In genomic region chr16:41786704-41787103, GRCm38 (mm10) we compare ENCODE assay signal across 19 mouse cellular contexts.
DNase-seq lines count a peak whose midpoint lies in the region; ATAC-seq and TF ChIP-seq lines count a peak whose summit lies in the region.
"Had no signal": no experiment of that assay in that cellular context is flagged by ENCODE, and none has a peak within 500 bp of the region (broad histone marks: within the 10 kb centered on the region; RNA-seq: fewer than 3 reads in every experiment).

No protein-coding gene starts in this region.

- WGBS in midbrain, embryonic 15.5 days: 66% methylated on average over 3 of the region's 3 CpGs
- 88% methylated on average over 3 of the region's 3 CpGs for WGBS in midbrain, embryonic 11.5 days
- 20% methylated on average over 3 of the region's 3 CpGs for WGBS in forebrain, embryonic 15.5 days

- H3K4me1 ChIP-seq in midbrain, embryonic 15.5 days: no peaks in the 10 kb centered on the region; the same call in 1 of the 2 replicates
- no peaks in the 10 kb centered on the region for H3K4me1 ChIP-seq in midbrain, embryonic 11.5 days (ENCODE audit: control insufficient read depth, insufficient read depth, low read length)
- H3K4me1 ChIP-seq in forebrain, embryonic 15.5 days: peaks cover 21% of the 10 kb centered on the region
- H3K4me1 ChIP-seq: hindbrain, embryonic 12.5 days had no signal

- TF ChIP-seq CTCF in brain, embryonic 14.5 days (IDR thresholded peaks at IDR 0.05; ENCODE audit: borderline replicate concordance, extremely low read depth, insufficient read depth, insufficient read length): no peak

- no peak overlapping the region for H3K9ac ChIP-seq in midbrain, embryonic 15.5 days
- no peak overlapping the region for H3K9ac ChIP-seq in midbrain, embryonic 11.5 days (ENCODE audit: low read length)
- no peak overlapping the region for H3K9ac ChIP-seq in forebrain, embryonic 15.5 days (replicated peaks)
- H3K9ac ChIP-seq: embryonic facial prominence, embryonic 12.5 days; hindbrain, embryonic 12.5 days had no signal

- intact Hi-C loops in left cerebral cortex, postnatal 14 days (cut with DNase I): no loop called here

- no peaks in the 10 kb centered on the region for H3K9me3 ChIP-seq in midbrain, embryonic 15.5 days
- H3K9me3 ChIP-seq in midbrain, embryonic 11.5 days (ENCODE audit: control insufficient read depth, low read length): no peaks in the 10 kb centered on the region
- H3K9me3 ChIP-seq in forebrain, embryonic 15.5 days: no peaks in the 10 kb centered on the region
- H3K9me3 ChIP-seq: embryonic facial prominence, embryonic 12.5 days; hindbrain, embryonic 12.5 days had no signal

- peak; percentile 30; the same call in 1 of the 2 replicates for ATAC-seq in midbrain, embryonic 15.5 days (replicated peaks)
- ATAC-seq in midbrain, embryonic 11.5 days (ENCODE audit: low FRiP score): no peak
- ATAC-seq in forebrain, embryonic 15.5 days (replicated peaks): peak; percentile 86
- ATAC-seq: hindbrain, postnatal 0 days had no signal

- H3K36me3 ChIP-seq in midbrain, embryonic 15.5 days (replicated peaks): no peaks in the 10 kb centered on the region
- no peaks in the 10 kb centered on the region for H3K36me3 ChIP-seq in midbrain, embryonic 11.5 days (ENCODE audit: control insufficient read depth, insufficient read depth, low read length)
- H3K36me3 ChIP-seq in forebrain, embryonic 15.5 days: no peaks in the 10 kb centered on the region
- H3K36me3 ChIP-seq: embryonic facial prominence, embryonic 12.5 days; hindbrain, embryonic 12.5 days had no signal

- no peak for TF ChIP-seq POLR2A in brain, embryonic 14.5 days (IDR thresholded peaks at IDR 0.05; ENCODE audit: borderline replicate concordance, extremely low read depth, insufficient read depth, insufficient read length, poor library complexity, severe bottlenecking)

- H3K27me3 ChIP-seq in midbrain, embryonic 15.5 days (replicated peaks): no peaks in the 10 kb centered on the region
- H3K27me3 ChIP-seq in midbrain, embryonic 11.5 days (ENCODE audit: control insufficient read depth, insufficient read depth, low read length): no peaks in the 10 kb centered on the region
- no peaks in the 10 kb centered on the region for H3K27me3 ChIP-seq in forebrain, embryonic 15.5 days
- H3K27me3 ChIP-seq: CH12.LX; embryonic facial prominence, embryonic 12.5 days; hindbrain, embryonic 12.5 days had no signal

- no peak overlapping the region for H3K4me2 ChIP-seq in midbrain, embryonic 15.5 days
- H3K4me2 ChIP-seq in midbrain, embryonic 11.5 days: no peak overlapping the region
- no peak overlapping the region for H3K4me2 ChIP-seq in forebrain, embryonic 15.5 days (replicated peaks)
- H3K4me2 ChIP-seq: embryonic facial prominence, embryonic 12.5 days; hindbrain, embryonic 12.5 days had no signal

- H3K27ac ChIP-seq in midbrain, embryonic 15.5 days: no peak overlapping the region
- no peak overlapping the region for H3K27ac ChIP-seq in midbrain, embryonic 11.5 days (ENCODE audit: low read depth, low read length)
- H3K27ac ChIP-seq in forebrain, embryonic 15.5 days (replicated peaks): no peak overlapping the region
- H3K27ac ChIP-seq: embryonic facial prominence, embryonic 12.5 days; hindbrain, embryonic 12.5 days; hindbrain, postnatal 0 days had no signal

- DNase-seq in midbrain, embryonic 11.5 days (ENCODE audit: low spot score, missing footprints): no peak
- DNase-seq in brain, embryonic 14.5 days (ENCODE audit: low read depth): peak; percentile 83
- DNase-seq in adipocyte (ENCODE audit: low spot score): no peak
- no peak for DNase-seq in left cerebral cortex, postnatal 14 days (ENCODE audit: low spot score in 2 of 2)
- DNase-seq in kidney, adult 9 months: no peak
- DNase-seq: adrenal gland, adult 8-10 months; adrenal gland, postnatal 36 days; cerebellum, adult 11-12 months; cerebellum, adult 9-10 months; cerebellum, postnatal 25 days; gastrocnemius, postnatal 36 days; heart, postnatal 10 days; heart, postnatal 4 days had no signal

- H3K4me3 ChIP-seq in midbrain, embryonic 15.5 days: no peak overlapping the region
- H3K4me3 ChIP-seq in midbrain, embryonic 11.5 days (ENCODE audit: low read depth, low read length): no peak overlapping the region
- H3K4me3 ChIP-seq in forebrain, embryonic 15.5 days: no peak overlapping the region
- H3K4me3 ChIP-seq: embryonic facial prominence, embryonic 12.5 days; hindbrain, embryonic 12.5 days had no signal
